Mouse (Mus musculus): ENCODE measurements at regions not wholly inside any gene's neighbourhood (a gene's known extent, or its start where the extent isn't known, plus 50 kb on each side); places are given as distances from the start of the nearest gene placed in this dataset.

- no peak for TF ChIP-seq CTCF (IDR thresholded peaks at IDR 0.05 in 2 of 3, conservative IDR thresholded peaks at IDR 0.05 in 1 of 3; ENCODE audit: control insufficient read depth in 1 of 3, insufficient read depth in 1 of 3, low read depth in 2 of 3, low read length in 3 of 3, poor library complexity in 1 of 3, severe bottlenecking in 1 of 3)
- no peak for TF ChIP-seq ZC3H11A (IDR thresholded peaks at IDR 0.05; ENCODE audit: low read depth, low read length)
- no peak for TF ChIP-seq ELF1 (IDR thresholded peaks at IDR 0.05; ENCODE audit: low read depth, low read length)
- TF ChIP-seq POLR2A (IDR thresholded peaks at IDR 0.05; ENCODE audit: control insufficient read depth in 1 of 2, insufficient read depth in 1 of 2, low read depth in 1 of 2, low read length in 2 of 2, poor library complexity in 1 of 2), result no peak
Measured at GRCm38 (mm10) chr2:159866391-159866790, 467.6 kb downstream of the Gm826 start.

Data from MEL (cell line).